Mouse (Mus musculus): ENCODE data around the gene Apcs.

Gene Apcs

GRCm38 (mm10) chr1:172894777-172895357 lies at the start of gene Apcs:
TSS of gene Apcs (minus strand) at chr1:172895041.
- DNase-seq: no peak

GRCm38 (mm10) chr1:172932197-172932596 lies 37.4 kb upstream of the Apcs start:
- DNase-seq: no peak

- DNase-seq: no peak
These were observed 23.6 kb upstream of the Apcs start for GRCm38 (mm10) chr1:172918450-172918849.

- DNase-seq: no peak
These were observed 22.3 kb upstream of the Apcs start for GRCm38 (mm10) chr1:172917115-172917514.

- no peak for DNase-seq
These were observed 8.5 kb upstream of the Apcs start for GRCm38 (mm10) chr1:172903313-172903712.

GRCm38 (mm10) chr1:172895435-172895834 lies 594 bp upstream of the Apcs start:
- no peak for DNase-seq

- DNase-seq: no peak
These were observed 18.2 kb downstream of the Apcs start for GRCm38 (mm10) chr1:172876675-172877074.

- no peak for DNase-seq
These were observed 19.6 kb downstream of the Apcs start for GRCm38 (mm10) chr1:172875265-172875664.

GRCm38 (mm10) chr1:172848171-172848570 lies 46.7 kb downstream of the Apcs start:
- no peak for DNase-seq

- DNase-seq: no peak
These were observed 47.6 kb downstream of the Apcs start for GRCm38 (mm10) chr1:172847044-172847761.
